Mouse (Mus musculus) heart, embryonic 13.5 days (tissue): ENCODE results near the gene Olfr1138. TPM values are rescaled to one million over a fixed set of nuclear protein-coding genes. Genes with fewer than 3 reads are reported as not detected.

Experiments used
- ATAC-seq: fragments of 200-750 bp; cut with Nextera tagmentation; 2 replicates; pipeline ENCODE4 v1.8.0; 2017; ENCODE audit warnings: moderate TSS enrichment; ENCODE audit not compliant: insufficient number of reproducible peaks, low FRiP score, low TSS enrichment; ENCODE audit errors: extremely low read depth
- H3K27ac ChIP-seq: fragments of 300-500 bp; sonication (generic); replicated peaks from 2 replicates; pipeline ENCODE4 v1.5.1; 2015; ENCODE audit warnings: moderate library complexity, mild to moderate bottlenecking, inconsistent platforms
- H3K27me3 ChIP-seq: fragments of 300-500 bp; sonication (generic); replicated peaks from 2 replicates; pipeline ENCODE4 v1.6.1; 2015; ENCODE audit warnings: mild to moderate bottlenecking, inconsistent platforms
- H3K36me3 ChIP-seq: fragments of 300-500 bp; sonication (generic); 2 replicates; pipeline ENCODE4 v1.6.1; 2015; ENCODE audit warnings: mild to moderate bottlenecking, inconsistent platforms
- H3K4me1 ChIP-seq: fragments of 300-500 bp; sonication (generic); 2 replicates; pipeline ENCODE4 v1.6.1; 2015; ENCODE audit warnings: inconsistent platforms
- H3K4me2 ChIP-seq: fragments of 300-500 bp; sonication (generic); 2 replicates; pipeline ENCODE4 v1.6.1; 2015; ENCODE audit warnings: inconsistent platforms, mild to moderate bottlenecking, moderate library complexity
- H3K4me3 ChIP-seq: fragments of 300-500 bp; sonication (generic); 2 replicates; pipeline ENCODE4 v1.5.1; 2015; ENCODE audit warnings: moderate library complexity, mild to moderate bottlenecking, inconsistent platforms
- H3K9ac ChIP-seq: fragments of 300-500 bp; sonication (generic); 2 replicates; pipeline ENCODE4 v1.6.1; 2015; ENCODE audit warnings: inconsistent platforms, mild to moderate bottlenecking, moderate library complexity
- H3K9me3 ChIP-seq: fragments of 300-500 bp; sonication (generic); 2 replicates; pipeline ENCODE4 v1.6.1; 2016; ENCODE audit warnings: inconsistent platforms
- WGBS: fragments of 180-500 bp; shearing (Covaris S2); methylation state at CpG from one replicate; pipeline ENCODE4 v1.1.7; 2015; ENCODE audit warnings: mixed read lengths; 5-methylcytosine and 5-hydroxymethylcytosine counted together
- polyA plus RNA-seq: library from polyadenylated mRNA; unstranded; fragments of >200 nt; fragmentation: Nextera tagmentation; extraction: Ambion mirVana; gene quantifications from 2 replicates; pipeline ENCODE4 v1.2.1, GENCODE M21; 2015

Olfr1138 gene
- not detected in 2 replicates for polyA plus RNA-seq

GRCm38 (mm10) chr2:87739878-87740277 lies at the start of gene Olfr1138:
Gene Olfr1138 (minus strand): TSS chr2:87739978.
- Histone ChIP-seq H3K36me3 (no peaks in the 10 kb centered on the region), H3K27me3 (no peaks in the 10 kb centered on the region), H3K4me3 (no peak within 1 kb of the TSS), H3K27ac (no peak within 1 kb of the TSS), H3K4me2 (no peak within 1 kb of the TSS), H3K9me3 (no peaks in the 10 kb centered on the region), H3K9ac (no peak within 1 kb of the TSS), H3K4me1 (no peaks in the 10 kb centered on the region)
- 67% methylated on average over 1 of the region's 1 CpGs for WGBS
- no peak for ATAC-seq

- Histone ChIP-seq H3K4me3 (no peak within 1 kb of the TSS), H3K4me1 (no peaks in the 10 kb centered on the region), H3K9ac (no peak within 1 kb of the TSS), H3K27ac (no peak within 1 kb of the TSS), H3K4me2 (no peak within 1 kb of the TSS), H3K9me3 (no peaks in the 10 kb centered on the region), H3K27me3 (no peaks in the 10 kb centered on the region), H3K36me3 (no peaks in the 10 kb centered on the region)
- WGBS = 66% methylated on average over 4 of the region's 4 CpGs
- no peak for ATAC-seq
These were observed 39.4 kb upstream of the Olfr1138 start, which contains the start of gene Olfr152 for GRCm38 (mm10) chr2:87779183-87779582. Gene Olfr152 (plus strand): TSS chr2:87779483.

- no peaks in the 10 kb centered on the region for H3K9me3 ChIP-seq
- H3K4me3 ChIP-seq = no peak overlapping the region
- no peak for ATAC-seq
- WGBS = 36% methylated on average over 1 of the region's 1 CpGs
- no peak overlapping the region for H3K27ac ChIP-seq
- no peaks in the 10 kb centered on the region for H3K36me3 ChIP-seq
- H3K9ac ChIP-seq = no peak overlapping the region
- H3K4me1 ChIP-seq = no peaks in the 10 kb centered on the region
- H3K27me3 ChIP-seq = no peaks in the 10 kb centered on the region
- no peak overlapping the region for H3K4me2 ChIP-seq
These were observed 36.4 kb upstream of the Olfr1138 start for GRCm38 (mm10) chr2:87776143-87776542.

- no peak within 1 kb of the TSS for H3K4me3 ChIP-seq
- 71% methylated on average over 1 of the region's 1 CpGs for WGBS
- H3K27me3 ChIP-seq = no peaks in the 10 kb centered on the region
These were observed 14.1 kb upstream of the Olfr1138 start, which contains the start of gene Olfr1141 for GRCm38 (mm10) chr2:87753891-87754290. Gene Olfr1141 (minus strand): TSS chr2:87753991.

GRCm38 (mm10) chr2:87743452-87743851 lies 3.7 kb upstream of the Olfr1138 start, which contains the start of gene Olfr1140:
Gene Olfr1140 (plus strand): TSS chr2:87743752.
- no peaks in the 10 kb centered on the region for H3K9me3 ChIP-seq
- no peak for ATAC-seq
- 66% methylated on average over 3 of the region's 3 CpGs for WGBS
- H3K27ac ChIP-seq = no peak within 1 kb of the TSS
- no peak within 1 kb of the TSS for H3K4me2 ChIP-seq
- no peak within 1 kb of the TSS for H3K4me3 ChIP-seq
- no peaks in the 10 kb centered on the region for H3K27me3 ChIP-seq
- H3K9ac ChIP-seq = no peak within 1 kb of the TSS
- H3K4me1 ChIP-seq = no peaks in the 10 kb centered on the region
- no peaks in the 10 kb centered on the region for H3K36me3 ChIP-seq

More at GRCm38 (mm10) chr2:87753891-87754290, 14.1 kb upstream of the Olfr1138 start, which contains the start of gene Olfr1141:
- no peaks in the 10 kb centered on the region for H3K36me3 ChIP-seq
- no peak within 1 kb of the TSS for H3K27ac ChIP-seq
- H3K9me3 ChIP-seq = no peaks in the 10 kb centered on the region
- H3K4me1 ChIP-seq = no peaks in the 10 kb centered on the region
- no peak within 1 kb of the TSS for H3K9ac ChIP-seq
- no peak for ATAC-seq
- H3K4me2 ChIP-seq = no peak within 1 kb of the TSS

GRCm38 (mm10) chr2:87713079-87713478 lies 26.7 kb downstream of the Olfr1138 start, which contains the start of gene Olfr1137:
Gene Olfr1137 (minus strand): TSS chr2:87713179.
- Histone ChIP-seq H3K27ac (no peak within 1 kb of the TSS), H3K4me2 (no peak within 1 kb of the TSS), H3K4me3 (no peak within 1 kb of the TSS), H3K9me3 (0 out of 2 replicates have a peak, but pooled peaks cover 3% of the 10 kb centered on the region), H3K9ac (no peak within 1 kb of the TSS), H3K27me3 (no peaks in the 10 kb centered on the region), H3K4me1 (no peaks in the 10 kb centered on the region), H3K36me3 (no peaks in the 10 kb centered on the region)
- ATAC-seq = no peak

GRCm38 (mm10) chr2:87693847-87694246 lies 45.9 kb downstream of the Olfr1138 start, which contains the start of gene Olfr1136:
Gene Olfr1136 (minus strand): TSS chr2:87693947.
- Histone ChIP-seq H3K4me3 (no peak within 1 kb of the TSS), H3K27ac (no peak within 1 kb of the TSS), H3K27me3 (no peaks in the 10 kb centered on the region), H3K9me3 (no peaks in the 10 kb centered on the region), H3K4me2 (no peak within 1 kb of the TSS), H3K9ac (no peak within 1 kb of the TSS), H3K36me3 (no peaks in the 10 kb centered on the region), H3K4me1 (no peaks in the 10 kb centered on the region)
- ATAC-seq = no peak

Other genes with a start within 250 kb of the Olfr1138 start
- not detected in 2 replicates for gene Pramel7, start 242.9 kb downstream of the Olfr1138 start, polyA plus RNA-seq
- gene Pramel6, start 233.4 kb downstream of the Olfr1138 start, polyA plus RNA-seq = not detected in 2 replicates
- gene Olfr153, start 208.2 kb downstream of the Olfr1138 start, polyA plus RNA-seq = not detected in 2 replicates
- not detected in 2 replicates for gene Olfr1128, start 194.4 kb downstream of the Olfr1138 start, polyA plus RNA-seq
- not detected in 2 replicates for gene Olfr1129, start 166.1 kb downstream of the Olfr1138 start, polyA plus RNA-seq
- not detected in 2 replicates for gene Olfr1130, start 133.8 kb downstream of the Olfr1138 start, polyA plus RNA-seq
- gene Olfr1131, start 112.9 kb downstream of the Olfr1138 start, polyA plus RNA-seq = not detected in 2 replicates
- gene Olfr1132, start 102.4 kb downstream of the Olfr1138 start, polyA plus RNA-seq = not detected in 2 replicates
- not detected in 2 replicates for gene Olfr1133, start 92.6 kb downstream of the Olfr1138 start, polyA plus RNA-seq
- gene Olfr1134, start 81.5 kb downstream of the Olfr1138 start, polyA plus RNA-seq = not detected in 2 replicates
- not detected in 2 replicates for gene Olfr1135, start 66.3 kb downstream of the Olfr1138 start, polyA plus RNA-seq
- not detected in 2 replicates for gene Olfr1136, start 46.0 kb downstream of the Olfr1138 start, polyA plus RNA-seq
- not detected in 2 replicates for gene Olfr1137, start 26.8 kb downstream of the Olfr1138 start, polyA plus RNA-seq
- gene Olfr1140, start 3.8 kb upstream of the Olfr1138 start, polyA plus RNA-seq = not detected in 2 replicates
- not detected in 2 replicates for gene Olfr1141, start 14.0 kb upstream of the Olfr1138 start, polyA plus RNA-seq
- gene Olfr152, start 39.5 kb upstream of the Olfr1138 start, polyA plus RNA-seq = not detected in 2 replicates
- gene Olfr1143, start 60.6 kb upstream of the Olfr1138 start, polyA plus RNA-seq = not detected in 2 replicates
- not detected in 2 replicates for gene Olfr1145, start 69.8 kb upstream of the Olfr1138 start, polyA plus RNA-seq
- not detected in 2 replicates for gene Olfr1148, start 90.6 kb upstream of the Olfr1138 start, polyA plus RNA-seq
- gene Olfr1150-ps1, start 104.0 kb upstream of the Olfr1138 start, polyA plus RNA-seq = not detected in 2 replicates
- gene Olfr1151, start 115.9 kb upstream of the Olfr1138 start, polyA plus RNA-seq = not detected in 2 replicates
- not detected in 2 replicates for gene Olfr1152, start 126.5 kb upstream of the Olfr1138 start, polyA plus RNA-seq
- not detected in 2 replicates for gene Olfr1153, start 155.0 kb upstream of the Olfr1138 start, polyA plus RNA-seq
- not detected in 2 replicates for gene Olfr1154, start 165.2 kb upstream of the Olfr1138 start, polyA plus RNA-seq
- not detected in 2 replicates for gene Olfr1155, start 205.2 kb upstream of the Olfr1138 start, polyA plus RNA-seq
- not detected in 2 replicates for gene Olfr1156, start 213.1 kb upstream of the Olfr1138 start, polyA plus RNA-seq
- gene Olfr1157, start 228.3 kb upstream of the Olfr1138 start, polyA plus RNA-seq = not detected in 2 replicates
- not detected in 2 replicates for gene Olfr74, start 234.7 kb upstream of the Olfr1138 start, polyA plus RNA-seq